Mouse (Mus musculus) G1E (cell line): ENCODE measurements around the gene Rassf1.

Experiments
- CTCF ChIP-seq: IDR thresholded peaks from 2 replicates; pipeline ENCODE4 v1.5.1; 2012; ENCODE audit warnings: low read depth, low read length, inconsistent platforms, mixed read lengths
- POLR2AphosphoS5 ChIP-seq: IDR thresholded peaks from 2 replicates; pipeline ENCODE4 v1.6.1; 2012; ENCODE audit warnings: low read depth, low read length, inconsistent platforms; ENCODE audit not compliant: insufficient replicate concordance

- TF ChIP-seq CTCF (no peak), POLR2AphosphoS5 (no peak)
These were observed 4.3 kb downstream of the Rassf1 start for GRCm38 (mm10) chr9:107555701-107556100.
